Mouse (Mus musculus) retina, embryonic 14.5 days (tissue): ENCODE measurements around the gene 9230102O04Rik.
A peak's percentile ranks its signal among the peaks of the same experiment; 100 is the strongest.

ENCODE experiments used
- DNase-seq: peaks from one replicate; pipeline ENCODE4 v3.0.0-alpha.2; 2015; ENCODE audit warnings: low spot score

The 9230102O04Rik gene

DNA sequence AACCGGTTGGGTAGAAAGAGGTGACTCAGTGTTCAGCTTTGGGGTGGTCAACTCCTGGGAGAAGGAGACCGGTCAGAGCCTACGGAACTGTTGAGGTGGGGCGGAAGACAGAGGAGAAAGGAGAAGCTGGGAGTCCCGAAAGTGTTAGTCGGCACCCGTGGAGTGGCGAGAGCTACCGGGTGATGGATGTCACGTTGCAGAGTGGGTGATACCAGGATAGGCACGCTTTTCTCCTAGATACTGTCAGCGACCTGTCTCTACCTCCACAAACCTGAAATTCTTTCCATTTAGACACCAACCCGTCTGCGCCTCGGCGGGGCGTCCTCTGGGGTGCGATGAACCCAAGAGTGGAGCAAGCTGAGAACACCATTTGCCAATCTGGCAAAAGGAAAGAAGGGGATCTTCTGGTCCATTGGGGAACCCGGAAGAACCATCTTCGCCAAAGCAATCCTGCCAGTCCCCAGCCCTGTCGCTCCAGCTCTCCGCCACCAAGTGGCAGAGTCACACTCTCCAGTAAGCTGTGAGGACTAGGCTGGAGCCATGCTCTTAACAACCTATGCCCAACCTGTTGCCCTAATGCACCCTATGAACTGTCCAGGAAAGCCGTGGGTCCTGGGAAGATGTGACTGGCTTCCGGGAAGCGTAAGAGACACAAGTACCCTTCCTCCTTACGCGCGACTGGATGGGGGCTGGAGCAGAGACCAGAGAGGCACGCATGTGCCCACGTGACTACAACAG is at the start of gene 9230102O04Rik:
Gene 9230102O04Rik (minus strand): TSS at position 628 of the 738 bp plus-strand sequence.
- DNase-seq: peak; percentile 67

- peak; percentile 17 for DNase-seq
Observed at GRCm38 (mm10) chr2:9935965-9936364, 46.6 kb upstream of the 9230102O04Rik start.

GRCm38 (mm10) chr2:9926905-9927283 is 37.6 kb upstream of the 9230102O04Rik start:
- DNase-seq: no peak

DNA sequence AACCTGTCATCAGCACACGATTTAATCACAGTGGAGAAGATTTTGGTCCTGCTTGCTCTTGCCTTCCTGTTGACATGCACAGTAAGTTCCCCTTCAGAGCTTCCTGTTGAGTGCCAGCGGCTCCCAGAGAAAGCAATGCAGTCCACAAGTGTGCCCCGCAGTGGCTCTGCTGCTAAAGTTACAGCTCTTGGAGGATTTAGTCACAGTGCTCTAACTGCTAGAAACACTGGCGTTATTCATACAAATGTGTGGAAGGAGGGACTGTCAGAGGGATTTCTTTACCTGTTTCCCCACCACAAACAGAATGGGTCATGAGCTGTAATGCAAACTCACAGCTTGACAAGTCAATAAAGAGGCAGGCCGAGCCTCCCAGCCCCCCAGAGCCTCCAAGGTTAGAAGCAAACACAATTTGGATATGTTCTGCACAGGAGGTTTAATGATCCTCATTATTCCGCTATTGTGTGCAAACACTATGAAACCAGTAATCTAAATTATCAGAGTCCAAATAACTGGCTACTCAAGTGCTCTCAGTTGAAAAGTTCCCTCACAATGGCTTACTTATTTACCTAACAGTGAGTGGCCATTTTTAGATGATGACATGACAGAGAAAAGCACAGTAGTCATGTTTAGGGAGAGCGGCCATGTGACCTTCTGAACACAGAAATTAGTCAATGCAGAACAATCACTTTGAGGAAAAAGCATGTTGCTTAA is 37.0 kb upstream of the 9230102O04Rik start:
- DNase-seq: peak; percentile 53

- DNase-seq: no peak
Observed at GRCm38 (mm10) chr2:9918691-9919471, 29.5 kb upstream of the 9230102O04Rik start.

DNA sequence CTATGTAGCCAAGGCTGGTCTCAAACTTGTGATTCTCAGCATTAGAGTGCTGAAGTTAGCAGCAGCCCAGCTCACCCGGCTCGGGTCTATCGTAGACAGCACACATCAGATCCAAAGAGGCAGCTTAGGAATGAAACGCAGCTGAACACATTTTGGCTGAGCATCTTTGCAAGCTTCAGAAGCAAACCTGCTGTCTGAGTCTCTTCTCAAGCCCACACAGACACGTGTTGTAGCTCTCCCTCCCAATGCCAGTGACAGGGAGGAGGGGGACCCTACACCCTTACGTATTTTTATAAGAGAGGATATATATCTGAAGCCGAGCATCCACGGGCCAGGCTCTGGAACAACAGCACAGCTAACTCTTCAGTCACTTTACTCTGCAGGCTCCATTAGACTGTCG is 28.3 kb upstream of the 9230102O04Rik start:
- DNase-seq: no peak

- DNase-seq: no peak
Observed at GRCm38 (mm10) chr2:9905995-9906394, 16.7 kb upstream of the 9230102O04Rik start.

GRCm38 (mm10) chr2:9903854-9904560 is 14.7 kb upstream of the 9230102O04Rik start:
- DNase-seq: no peak

DNA sequence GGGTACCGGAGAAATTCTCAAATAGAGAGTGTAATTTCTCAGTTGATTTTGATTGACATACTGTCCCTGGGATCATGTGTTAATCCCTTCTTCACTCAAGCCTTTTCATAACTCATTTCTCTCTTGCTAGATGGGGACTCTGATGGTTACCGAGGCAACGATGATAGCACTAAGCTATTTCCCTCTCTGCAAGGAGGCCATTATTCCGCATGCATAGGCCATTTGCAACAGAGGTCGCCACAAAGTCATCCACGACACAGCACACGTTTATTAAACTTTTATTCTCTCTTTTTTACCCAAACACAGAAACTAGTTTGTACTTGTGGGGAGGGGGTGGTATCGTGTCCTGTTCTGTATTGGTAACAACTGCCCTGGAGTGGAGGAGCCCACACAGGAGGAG is 8.5 kb upstream of the 9230102O04Rik start:
- DNase-seq: peak; percentile 64

DNA sequence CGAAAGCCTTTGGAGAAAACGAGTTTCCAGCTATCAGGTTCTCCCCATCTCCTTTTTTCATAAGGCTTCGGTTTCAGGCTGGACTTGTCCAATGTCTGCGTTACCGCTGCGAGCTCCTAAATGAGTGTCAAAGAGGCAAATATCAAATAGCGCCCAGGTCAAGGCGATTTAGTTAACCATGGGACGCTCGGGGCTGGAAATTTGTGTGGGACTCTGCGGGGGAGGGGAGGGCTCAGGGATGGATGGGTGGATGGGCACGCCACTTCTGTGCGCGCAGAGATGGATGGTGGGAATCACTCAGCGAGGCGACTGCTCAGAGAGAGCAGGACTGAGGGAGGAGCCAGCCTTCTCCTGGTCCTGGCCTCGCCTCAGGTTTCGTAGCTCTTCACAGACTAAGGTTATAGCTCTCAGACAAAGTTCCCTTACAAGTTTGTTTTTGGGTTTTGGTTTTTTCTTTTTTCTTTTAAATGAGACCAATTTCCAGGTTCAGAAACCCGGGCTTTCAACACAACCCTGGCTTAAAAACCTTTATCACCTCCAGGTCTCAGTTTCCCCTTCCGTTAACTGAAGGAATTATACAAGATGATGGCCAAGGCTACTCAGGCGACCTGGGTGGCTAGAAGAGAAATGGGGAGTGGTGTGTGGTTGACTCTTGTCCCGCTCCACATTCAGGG is 6.9 kb upstream of the 9230102O04Rik start:
- peak; percentile 27 for DNase-seq

GRCm38 (mm10) chr2:9894836-9895593 is 5.7 kb upstream of the 9230102O04Rik start:
- DNase-seq: peak; percentile 31

GRCm38 (mm10) chr2:9893272-9893953 is 4.1 kb upstream of the 9230102O04Rik start:
- DNase-seq: peak; percentile 31

- no peak for DNase-seq
Observed at GRCm38 (mm10) chr2:9892541-9892940, 3.2 kb upstream of the 9230102O04Rik start.

- no peak for DNase-seq
Observed at GRCm38 (mm10) chr2:9890906-9891305, 1.6 kb upstream of the 9230102O04Rik start.

DNA sequence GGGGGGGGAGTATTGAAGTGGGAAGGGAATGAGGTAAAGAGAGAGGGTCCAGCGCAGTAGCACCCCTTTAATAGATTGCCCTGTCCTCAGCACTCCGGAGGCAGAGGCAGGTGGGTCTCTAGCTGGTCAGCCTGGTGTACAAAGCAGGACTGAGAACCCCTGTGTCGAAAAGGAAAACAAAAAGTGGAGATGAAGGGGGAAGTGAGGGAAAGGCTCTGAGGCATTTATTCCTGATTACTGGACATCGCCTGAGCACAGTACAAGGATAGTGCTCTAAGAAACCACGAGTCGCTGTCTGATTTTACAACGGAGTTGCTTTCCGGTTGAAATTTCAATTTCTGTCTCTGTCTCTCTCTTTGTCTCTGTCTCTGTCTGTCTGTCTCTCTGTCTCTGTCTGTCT is 911 bp upstream of the 9230102O04Rik start:
- no peak for DNase-seq

DNA sequence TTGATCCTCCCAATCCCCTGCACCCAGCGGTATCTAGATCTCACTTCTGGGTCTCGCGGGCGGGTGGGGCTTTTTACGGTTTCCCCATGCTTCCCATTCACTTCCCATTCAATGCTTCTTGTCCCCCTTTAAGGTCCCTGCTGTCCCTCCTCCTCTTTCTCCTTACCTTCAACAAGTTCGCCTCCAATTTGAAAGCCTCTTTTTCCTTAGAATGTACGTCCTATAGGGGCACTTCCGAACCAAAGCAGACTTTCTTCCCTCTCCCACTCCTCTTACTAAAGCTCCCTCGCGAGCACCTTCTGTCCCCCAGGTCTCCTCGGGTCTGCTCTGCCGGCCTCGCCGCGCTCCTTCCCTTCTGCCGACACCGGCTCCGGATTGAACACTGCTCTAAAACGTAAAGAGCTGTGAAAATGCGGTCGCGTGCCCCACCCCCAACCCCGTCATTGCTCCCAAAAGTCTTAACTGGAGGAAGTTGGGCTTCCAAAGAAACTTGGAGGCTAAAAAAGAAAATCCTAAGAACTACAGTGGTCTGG is 377 bp upstream of the 9230102O04Rik start, which contains the start of gene Gata3:
Gene Gata3 (minus strand): TSS at position 384 of the 533 bp plus-strand sequence.
- no peak for DNase-seq

GRCm38 (mm10) chr2:9887636-9888035 is 1.7 kb downstream of the 9230102O04Rik start:
- peak; percentile 29 for DNase-seq

GRCm38 (mm10) chr2:9886921-9887610 is 2.3 kb downstream of the 9230102O04Rik start:
- no peak for DNase-seq

DNA sequence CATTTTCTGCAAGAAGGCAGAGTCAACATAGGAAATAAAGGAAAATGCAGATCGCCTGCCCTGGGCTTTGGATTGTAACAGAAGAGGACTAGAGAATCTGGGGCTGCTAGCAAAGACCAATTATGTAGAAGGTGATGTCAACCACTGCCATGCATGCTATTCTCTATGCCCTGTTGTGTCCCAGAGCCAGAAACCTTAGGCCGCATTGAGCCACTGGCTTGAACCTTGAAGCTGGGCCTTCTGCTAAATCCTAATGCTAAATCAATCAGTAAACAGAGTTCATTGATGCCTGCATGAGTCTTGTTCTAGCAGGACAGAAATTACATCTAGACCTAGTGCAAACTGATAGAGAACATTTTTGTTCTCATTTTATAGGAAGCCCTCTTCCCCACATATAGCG is 3.3 kb downstream of the 9230102O04Rik start:
- peak; percentile 24 for DNase-seq
